Mouse (Mus musculus): ENCODE data around the gene Pitx2.

GRCm38 (mm10) chr3:129164246-129164645 lies 35.4 kb upstream of the Pitx2 start:
- TF ChIP-seq CTCF (IDR thresholded peaks at IDR 0.05; ENCODE audit: low read depth) (no peak), EP300 (IDR thresholded peaks at IDR 0.05; ENCODE audit: low read depth) (no peak)

All from liver, postnatal 0 days (tissue).